Mouse (Mus musculus) CD4-positive, CD25-positive, alpha-beta regulatory T cell, adult 4 months (primary cell): Measurements from ENCODE around the gene Plac1. TPM values are rescaled to one million over a fixed set of nuclear protein-coding genes. Genes with fewer than 3 reads are reported as not detected.
"Not testable (repeated sequence)": the region's sequence is repeated elsewhere in the genome, so short reads cannot be mapped to it uniquely, and the experiment has no call there.

Experiments
- ATAC-seq: one replicate; pipeline ENCODE4 v1.8.0; 2017
- polyA plus RNA-seq, 2 experiments: library from polyadenylated mRNA; unstranded; fragments of 100-300 nt; shearing (Covaris generic); gene quantifications; one replicate each; pipeline ENCODE4 v1.2.1; 2017

The Plac1 gene
- not detected for polyA plus RNA-seq

GRCm38 (mm10) chrX:53240011-53240410, at the start of gene Plac1:
Gene Plac1, minus strand, starts transcription at chrX:53240111.
- ATAC-seq, result no peak

GRCm38 (mm10) chrX:53287924-53288323, 48.0 kb upstream of the Plac1 start:
- ATAC-seq, result no peak

- ATAC-seq, result no peak
Observed at GRCm38 (mm10) chrX:53273124-53273523, 33.2 kb upstream of the Plac1 start, which contains the start of gene Fam122c. Gene Fam122c, plus strand, starts transcription at chrX:53273424.

GRCm38 (mm10) chrX:53271628-53272027, 31.7 kb upstream of the Plac1 start:
- not testable (repeated sequence) for ATAC-seq

GRCm38 (mm10) chrX:53270063-53270432, 30.1 kb upstream of the Plac1 start:
- ATAC-seq, result no peak

GRCm38 (mm10) chrX:53269289-53270062, 29.6 kb upstream of the Plac1 start, which contains the start of gene Fam122b:
Gene Fam122b, minus strand, starts transcription at chrX:53269805.
- peak; percentile 95 for ATAC-seq

- no peak for ATAC-seq
Observed at GRCm38 (mm10) chrX:53268856-53269255, 28.9 kb upstream of the Plac1 start.

GRCm38 (mm10) chrX:53266186-53266585, 26.3 kb upstream of the Plac1 start:
- ATAC-seq, result no peak

- no peak for ATAC-seq
Observed at GRCm38 (mm10) chrX:53255195-53255594, 15.3 kb upstream of the Plac1 start.

GRCm38 (mm10) chrX:53237971-53238370, 1.9 kb downstream of the Plac1 start:
- no peak for ATAC-seq

- no peak for ATAC-seq
Observed at GRCm38 (mm10) chrX:53236404-53236803, 3.5 kb downstream of the Plac1 start.

- ATAC-seq, result no peak
Observed at GRCm38 (mm10) chrX:53233689-53234088, 6.2 kb downstream of the Plac1 start.

- no peak for ATAC-seq
Observed at GRCm38 (mm10) chrX:53231965-53232364, 7.9 kb downstream of the Plac1 start.

- ATAC-seq, result no peak
Observed at GRCm38 (mm10) chrX:53224353-53224944, 15.5 kb downstream of the Plac1 start.

GRCm38 (mm10) chrX:53220855-53221254, 19.1 kb downstream of the Plac1 start:
- ATAC-seq, result no peak

- no peak for ATAC-seq
Observed at GRCm38 (mm10) chrX:53214557-53215229, 25.2 kb downstream of the Plac1 start.

GRCm38 (mm10) chrX:53213838-53214237, 26.1 kb downstream of the Plac1 start:
- ATAC-seq, result no peak

GRCm38 (mm10) chrX:53212485-53212884, 27.4 kb downstream of the Plac1 start:
- no peak for ATAC-seq

GRCm38 (mm10) chrX:53211756-53212483, 28.0 kb downstream of the Plac1 start:
- no peak for ATAC-seq

- no peak for ATAC-seq
Observed at GRCm38 (mm10) chrX:53209431-53209830, 30.5 kb downstream of the Plac1 start.

GRCm38 (mm10) chrX:53204690-53205311, 35.1 kb downstream of the Plac1 start:
- no peak for ATAC-seq

- ATAC-seq, result no peak
Observed at GRCm38 (mm10) chrX:53201616-53202015, 38.3 kb downstream of the Plac1 start.
